Mouse (Mus musculus) midbrain, embryonic 10.5 days (tissue): ENCODE measurements around the gene Ssna1. TPM values are rescaled to one million over a fixed set of nuclear protein-coding genes. Genes with fewer than 3 reads are reported as not detected.

Experiments
- polyA plus RNA-seq: library from polyadenylated mRNA; unstranded; fragments of >200 nt; fragmentation: Nextera tagmentation; extraction: Ambion mirVana; gene quantifications from 2 replicates; pipeline ENCODE4 v1.2.1, GENCODE M21; 2016

Gene Ssna1
- polyA plus RNA-seq, 1 experiment from 2014 or later = 243 TPM

Other genes starting within 250 kb of the Ssna1 start
- gene Nsmf, start 218.1 kb downstream of the Ssna1 start, polyA plus RNA-seq = 66.4 and 84.9 TPM in 2 replicates
- gene Entpd8, start 192.1 kb downstream of the Ssna1 start, polyA plus RNA-seq = not detected in 2 replicates
- 0.09 TPM in 1 of 2 replicates, not detected in the other for gene Noxa1, start 177.3 kb downstream of the Ssna1 start, polyA plus RNA-seq
- 65.8 and 74.1 TPM in 2 replicates for gene Nrarp, start 91.7 kb downstream of the Ssna1 start, polyA plus RNA-seq
- gene Tor4a, start 75.6 kb downstream of the Ssna1 start, polyA plus RNA-seq = 1.3 and 1.9 TPM in 2 replicates
- gene Nelfb, start 60.9 kb downstream of the Ssna1 start, polyA plus RNA-seq = 131 and 140 TPM in 2 replicates
- not detected in 2 replicates for gene Stpg3, start 57.8 kb downstream of the Ssna1 start, polyA plus RNA-seq
- gene Fam166a, start 53.7 kb downstream of the Ssna1 start, polyA plus RNA-seq = 0.62 TPM in 1 of 2 replicates, not detected in the other
- gene Tubb4b, start 47.7 kb downstream of the Ssna1 start, polyA plus RNA-seq = 682 and 743 TPM in 2 replicates
- not detected in 2 replicates for gene Slc34a3, start 38.1 kb downstream of the Ssna1 start, polyA plus RNA-seq
- gene Rnf224, start 35.7 kb downstream of the Ssna1 start, polyA plus RNA-seq = not detected in 2 replicates
- gene Rnf208, start 30.2 kb downstream of the Ssna1 start, polyA plus RNA-seq = 28.3 and 32.0 TPM in 2 replicates
- 0.21 and 0.22 TPM in 2 replicates for gene Cysrt1, start 30.0 kb downstream of the Ssna1 start, polyA plus RNA-seq
- 7.2 and 8.6 TPM in 2 replicates for gene AL732309.1, start 25.6 kb downstream of the Ssna1 start, polyA plus RNA-seq
- 19.1 and 20.2 TPM in 2 replicates for gene Tmem203, start 17.0 kb downstream of the Ssna1 start, polyA plus RNA-seq
- gene Tprn, start 9.8 kb downstream of the Ssna1 start, polyA plus RNA-seq = 7.5 and 7.8 TPM in 2 replicates
- 141 and 153 TPM in 2 replicates for gene Anapc2, start within 50 bp of the Ssna1 start, polyA plus RNA-seq
- not detected in 2 replicates for gene Tmem210, start 15.7 kb upstream of the Ssna1 start, polyA plus RNA-seq
- not detected in 2 replicates for gene Lrrc26, start 17.5 kb upstream of the Ssna1 start, polyA plus RNA-seq
- 1.5 and 1.8 TPM in 2 replicates for gene Grin1, start 46.7 kb upstream of the Ssna1 start, polyA plus RNA-seq
- 55.6 and 62.8 TPM in 2 replicates for gene Man1b1, start 59.9 kb upstream of the Ssna1 start, polyA plus RNA-seq
- gene Dpp7, start 83.9 kb upstream of the Ssna1 start, polyA plus RNA-seq = 16.2 and 20.2 TPM in 2 replicates
- gene Uap1l1, start 93.2 kb upstream of the Ssna1 start, polyA plus RNA-seq = 6.0 and 8.4 TPM in 2 replicates
- gene Sapcd2, start 99.9 kb upstream of the Ssna1 start, polyA plus RNA-seq = 73.4 and 86.4 TPM in 2 replicates
- gene Entpd2, start 123.4 kb upstream of the Ssna1 start, polyA plus RNA-seq = 0.26 TPM in 1 of 2 replicates, not detected in the other
- 80.6 and 125 TPM in 2 replicates for gene Npdc1, start 126.9 kb upstream of the Ssna1 start, polyA plus RNA-seq
- not detected in 2 replicates for gene Fut7, start 150.8 kb upstream of the Ssna1 start, polyA plus RNA-seq
- 6.2 and 8.1 TPM in 2 replicates for gene Abca2, start 156.3 kb upstream of the Ssna1 start, polyA plus RNA-seq
- gene Clic3, start 184.4 kb upstream of the Ssna1 start, polyA plus RNA-seq = 1.1 and 1.9 TPM in 2 replicates
- gene Paxx, start 188.7 kb upstream of the Ssna1 start, polyA plus RNA-seq = 17.4 and 26.4 TPM in 2 replicates
- 0.16 TPM in 1 of 2 replicates, not detected in the other for gene Ptgds, start 197.6 kb upstream of the Ssna1 start, polyA plus RNA-seq
- gene Lcn12, start 221.5 kb upstream of the Ssna1 start, polyA plus RNA-seq = not detected in 2 replicates
- 91.2 and 108 TPM in 2 replicates for gene Fbxw5, start 228.3 kb upstream of the Ssna1 start, polyA plus RNA-seq
- gene C8g, start 229.3 kb upstream of the Ssna1 start, polyA plus RNA-seq = 5.2 and 5.6 TPM in 2 replicates